Mouse (Mus musculus) cerebellum, adult 18-20 months (tissue): ENCODE data around the gene Fgd3.

Experiments used
- DNase-seq, 2 experiments: peaks; one replicate each; pipeline ENCODE4 v3.0.0; 2021

The Fgd3 gene

GRCm38 (mm10) chr13:49214454-49214853, 105.7 kb downstream of the Fgd3 start:
- DNase-seq = peak in 1 of 2 experiments; percentile 45

DNA sequence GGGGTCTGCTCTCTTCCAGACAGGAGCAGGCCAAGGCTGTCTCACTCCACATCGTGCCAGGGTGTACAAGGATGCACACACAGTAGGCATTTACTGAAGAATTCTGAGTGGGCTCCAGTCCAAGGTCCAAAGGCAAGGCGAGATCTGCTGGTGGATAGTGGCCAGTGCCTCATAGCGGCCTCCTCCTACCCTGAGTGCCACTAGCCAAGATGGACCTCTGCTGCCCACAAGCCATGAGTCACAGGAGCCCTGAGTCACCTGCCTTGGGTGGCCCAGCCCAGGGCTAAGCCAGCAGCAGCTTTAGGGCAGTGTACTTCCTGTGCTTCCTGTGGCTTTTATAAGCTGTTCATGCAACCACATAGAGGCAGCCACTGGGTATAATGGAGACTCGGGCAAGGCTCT, 106.6 kb downstream of the Fgd3 start:
- peak; percentile 70 to 78 for DNase-seq

DNA sequence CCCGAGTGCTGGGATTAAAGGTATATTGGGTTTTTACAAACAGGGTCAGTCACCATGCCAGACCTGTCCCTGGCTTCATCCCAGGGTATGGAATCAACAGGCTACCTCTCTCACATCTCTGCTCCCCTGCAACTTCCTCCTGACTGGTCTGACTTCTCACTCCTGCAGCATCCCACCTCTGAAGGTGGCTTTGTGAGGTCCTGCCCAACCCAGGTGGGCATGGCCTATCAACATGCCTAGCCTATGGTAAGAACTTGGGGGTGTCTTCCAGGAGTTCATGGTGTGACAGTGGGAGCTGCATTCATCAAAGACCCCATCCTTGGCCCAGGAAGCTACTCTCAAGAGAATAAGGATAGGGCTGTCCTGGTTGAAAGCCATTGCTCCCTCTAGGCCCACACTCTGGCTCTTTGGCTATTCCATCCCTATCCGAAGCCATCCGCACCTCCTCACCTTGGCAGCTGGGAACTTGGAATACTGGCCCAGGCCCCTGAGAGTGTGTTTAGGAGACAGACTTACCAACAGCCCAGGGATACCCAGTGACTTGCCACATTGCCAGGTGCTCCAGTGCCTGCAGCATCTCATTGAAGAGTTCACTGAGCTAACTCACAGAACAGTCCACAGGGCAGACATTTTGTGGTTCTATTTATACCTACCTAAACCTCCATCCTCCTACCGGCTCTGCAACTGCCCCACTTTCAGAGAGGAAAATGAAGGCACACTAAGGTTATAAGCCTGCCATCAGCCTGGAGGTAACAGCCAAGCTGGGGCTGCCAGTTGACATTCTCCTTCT, 107.2 kb downstream of the Fgd3 start:
- DNase-seq = peak in 1 of 2 experiments; percentile 41
